Mouse (Mus musculus): ENCODE data around the gene Tmem235. TPM values are rescaled to one million over a fixed set of nuclear protein-coding genes. Genes with fewer than 3 reads are reported as not detected.
A peak's percentile ranks its signal among the peaks of the same experiment; 100 is the strongest.

Gene Tmem235
- polyA plus RNA-seq, 1 experiment from 2014 or later: not detected

GRCm38 (mm10) chr11:117871911-117872584 lies 11.5 kb downstream of the Tmem235 start:
- Histone ChIP-seq H3K27me3 (ENCODE audit: control insufficient read depth, insufficient read depth, low read length) (no peaks in the 10 kb centered on the region), H3K4me1 (replicated peaks; ENCODE audit: control insufficient read depth, insufficient read depth, low read length) (peaks cover 11% of the 10 kb centered on the region; the same call in 1 of the 2 replicates), H3K9ac (no peak overlapping the region), H3K9me3 (ENCODE audit: control insufficient read depth, low read length) (no peaks in the 10 kb centered on the region), H3K36me3 (replicated peaks; ENCODE audit: control insufficient read depth, insufficient read depth) (no peaks in the 10 kb centered on the region), H3K4me2 (replicated peaks) (no peak overlapping the region), H3K4me3 (replicated peaks; ENCODE audit: low read length) (no peak overlapping the region), H3K27ac (no peak overlapping the region)
- 67% methylated on average over 12 of the region's 12 CpGs for WGBS
- ATAC-seq (ENCODE audit: low FRiP score) (no peak), DNase-seq (ENCODE audit: low spot score) (no peak)

- H3K4me1 ChIP-seq (replicated peaks; ENCODE audit: control insufficient read depth, insufficient read depth, low read length): peaks cover 14% of the 10 kb centered on the region
- ATAC-seq (ENCODE audit: low FRiP score): peak; percentile 72
- H3K27me3 ChIP-seq (ENCODE audit: control insufficient read depth, insufficient read depth, low read length): no peaks in the 10 kb centered on the region
- peak within 1 kb of the TSS; percentile 68 for H3K4me3 ChIP-seq (replicated peaks; ENCODE audit: low read length)
- peak within 1 kb of the TSS; percentile 69 for H3K9ac ChIP-seq
- 2% methylated on average over 51 of the region's 51 CpGs for WGBS
- peak; percentile 76 for DNase-seq (ENCODE audit: low spot score)
- peak within 1 kb of the TSS; percentile 96 for H3K4me2 ChIP-seq (replicated peaks)
- no peak within 1 kb of the TSS for H3K27ac ChIP-seq
- no peaks in the 10 kb centered on the region for H3K36me3 ChIP-seq (replicated peaks; ENCODE audit: control insufficient read depth, insufficient read depth)
- H3K9me3 ChIP-seq (ENCODE audit: control insufficient read depth, low read length): no peaks in the 10 kb centered on the region
Observed at GRCm38 (mm10) chr11:117872861-117873608, 12.5 kb downstream of the Tmem235 start, which contains the start of gene Tha1. Gene Tha1 (minus strand): TSS chr11:117873481.

GRCm38 (mm10) chr11:117874419-117874818 lies 13.9 kb downstream of the Tmem235 start:
- Histone ChIP-seq H3K4me2 (replicated peaks) (no peak overlapping the region), H3K9ac (no peak overlapping the region), H3K4me1 (replicated peaks; ENCODE audit: control insufficient read depth, insufficient read depth, low read length) (peaks cover 27% of the 10 kb centered on the region), H3K9me3 (ENCODE audit: control insufficient read depth, low read length) (no peaks in the 10 kb centered on the region), H3K27ac (no peak overlapping the region), H3K36me3 (replicated peaks; ENCODE audit: control insufficient read depth, insufficient read depth) (no peaks in the 10 kb centered on the region), H3K27me3 (ENCODE audit: control insufficient read depth, insufficient read depth, low read length) (no peaks in the 10 kb centered on the region), H3K4me3 (replicated peaks; ENCODE audit: low read length) (no peak overlapping the region)
- WGBS: 58% methylated on average over 4 of the region's 4 CpGs
- no peak for DNase-seq (ENCODE audit: low spot score)
- no peak for ATAC-seq (ENCODE audit: low FRiP score)

GRCm38 (mm10) chr11:117875681-117876080 lies 15.1 kb downstream of the Tmem235 start:
- ATAC-seq (ENCODE audit: low FRiP score) (no peak), DNase-seq (ENCODE audit: low spot score) (no peak)
- Histone ChIP-seq H3K9ac (no peak overlapping the region), H3K27me3 (ENCODE audit: control insufficient read depth, insufficient read depth, low read length) (no peaks in the 10 kb centered on the region), H3K9me3 (ENCODE audit: control insufficient read depth, low read length) (no peaks in the 10 kb centered on the region), H3K4me3 (replicated peaks; ENCODE audit: low read length) (no peak overlapping the region), H3K4me2 (replicated peaks) (no peak overlapping the region), H3K36me3 (replicated peaks; ENCODE audit: control insufficient read depth, insufficient read depth) (no peaks in the 10 kb centered on the region), H3K27ac (no peak overlapping the region), H3K4me1 (replicated peaks; ENCODE audit: control insufficient read depth, insufficient read depth, low read length) (peaks cover 27% of the 10 kb centered on the region)
- WGBS: 21% methylated on average over 6 of the region's 6 CpGs

- WGBS: 27% methylated on average over 13 of the region's 13 CpGs
- Histone ChIP-seq H3K9ac (0 out of 2 replicates have a peak overlapping the region, but pooled peaks have one; percentile 2), H3K36me3 (replicated peaks; ENCODE audit: control insufficient read depth, insufficient read depth) (no peaks in the 10 kb centered on the region), H3K27me3 (ENCODE audit: control insufficient read depth, insufficient read depth, low read length) (no peaks in the 10 kb centered on the region), H3K4me2 (replicated peaks) (peak overlapping the region; percentile 23), H3K9me3 (ENCODE audit: control insufficient read depth, low read length) (no peaks in the 10 kb centered on the region), H3K4me1 (replicated peaks; ENCODE audit: control insufficient read depth, insufficient read depth, low read length) (peaks cover 27% of the 10 kb centered on the region), H3K27ac (peak overlapping the region; percentile 69), H3K4me3 (replicated peaks; ENCODE audit: low read length) (no peak overlapping the region)
- DNase-seq (ENCODE audit: low spot score): peak; percentile 54
- peak; percentile 75 for ATAC-seq (ENCODE audit: low FRiP score)
Observed at GRCm38 (mm10) chr11:117877917-117878745, 17.6 kb downstream of the Tmem235 start.

GRCm38 (mm10) chr11:117878892-117879291 lies 18.3 kb downstream of the Tmem235 start:
- Histone ChIP-seq H3K27ac (peak overlapping the region; percentile 69), H3K4me2 (replicated peaks) (peak overlapping the region; percentile 23; the same call in 1 of the 2 replicates), H3K4me3 (replicated peaks; ENCODE audit: low read length) (no peak overlapping the region), H3K9me3 (ENCODE audit: control insufficient read depth, low read length) (no peaks in the 10 kb centered on the region), H3K9ac (no peak overlapping the region), H3K27me3 (ENCODE audit: control insufficient read depth, insufficient read depth, low read length) (no peaks in the 10 kb centered on the region), H3K36me3 (replicated peaks; ENCODE audit: control insufficient read depth, insufficient read depth) (no peaks in the 10 kb centered on the region), H3K4me1 (replicated peaks; ENCODE audit: control insufficient read depth, insufficient read depth, low read length) (peaks cover 23% of the 10 kb centered on the region)
- DNase-seq (ENCODE audit: low spot score): no peak
- 20% methylated on average over 8 of the region's 8 CpGs for WGBS
- no peak for ATAC-seq (ENCODE audit: low FRiP score)

GRCm38 (mm10) chr11:117879676-117880075 lies 19.1 kb downstream of the Tmem235 start:
- H3K4me2 ChIP-seq (replicated peaks): no peak overlapping the region
- no peak overlapping the region for H3K4me3 ChIP-seq (replicated peaks; ENCODE audit: low read length)
- H3K27ac ChIP-seq: no peak overlapping the region
- H3K36me3 ChIP-seq (replicated peaks; ENCODE audit: control insufficient read depth, insufficient read depth): no peaks in the 10 kb centered on the region
- no peaks in the 10 kb centered on the region for H3K27me3 ChIP-seq (ENCODE audit: control insufficient read depth, insufficient read depth, low read length)
- no peak overlapping the region for H3K9ac ChIP-seq
- H3K4me1 ChIP-seq (replicated peaks; ENCODE audit: control insufficient read depth, insufficient read depth, low read length): peaks cover 23% of the 10 kb centered on the region
- H3K9me3 ChIP-seq (ENCODE audit: control insufficient read depth, low read length): no peaks in the 10 kb centered on the region
- 79% methylated on average over 6 of the region's 6 CpGs for WGBS
- ATAC-seq (ENCODE audit: low FRiP score) (no peak), DNase-seq (ENCODE audit: low spot score) (no peak)

- DNase-seq (ENCODE audit: low spot score) (no peak), ATAC-seq (ENCODE audit: low FRiP score) (no peak)
- Histone ChIP-seq H3K4me1 (replicated peaks; ENCODE audit: control insufficient read depth, insufficient read depth, low read length) (peaks cover 23% of the 10 kb centered on the region), H3K9me3 (ENCODE audit: control insufficient read depth, low read length) (no peaks in the 10 kb centered on the region), H3K4me3 (replicated peaks; ENCODE audit: low read length) (no peak overlapping the region), H3K27me3 (ENCODE audit: control insufficient read depth, insufficient read depth, low read length) (no peaks in the 10 kb centered on the region), H3K36me3 (replicated peaks; ENCODE audit: control insufficient read depth, insufficient read depth) (no peaks in the 10 kb centered on the region), H3K9ac (no peak overlapping the region), H3K27ac (no peak overlapping the region), H3K4me2 (replicated peaks) (no peak overlapping the region)
- 90% methylated on average over 9 of the region's 9 CpGs for WGBS
Observed at GRCm38 (mm10) chr11:117880336-117880976, 19.9 kb downstream of the Tmem235 start.

All from hindbrain, embryonic 14.5 days (tissue).